Mouse (Mus musculus): ENCODE data around the gene Nup133. TPM values are rescaled to one million over a fixed set of nuclear protein-coding genes. Genes with fewer than 3 reads are reported as not detected.

Gene Nup133
- polyA plus RNA-seq, 3 experiments from 2014 or later = 7.2 to 10.5 (median 8.2) TPM

DNA sequence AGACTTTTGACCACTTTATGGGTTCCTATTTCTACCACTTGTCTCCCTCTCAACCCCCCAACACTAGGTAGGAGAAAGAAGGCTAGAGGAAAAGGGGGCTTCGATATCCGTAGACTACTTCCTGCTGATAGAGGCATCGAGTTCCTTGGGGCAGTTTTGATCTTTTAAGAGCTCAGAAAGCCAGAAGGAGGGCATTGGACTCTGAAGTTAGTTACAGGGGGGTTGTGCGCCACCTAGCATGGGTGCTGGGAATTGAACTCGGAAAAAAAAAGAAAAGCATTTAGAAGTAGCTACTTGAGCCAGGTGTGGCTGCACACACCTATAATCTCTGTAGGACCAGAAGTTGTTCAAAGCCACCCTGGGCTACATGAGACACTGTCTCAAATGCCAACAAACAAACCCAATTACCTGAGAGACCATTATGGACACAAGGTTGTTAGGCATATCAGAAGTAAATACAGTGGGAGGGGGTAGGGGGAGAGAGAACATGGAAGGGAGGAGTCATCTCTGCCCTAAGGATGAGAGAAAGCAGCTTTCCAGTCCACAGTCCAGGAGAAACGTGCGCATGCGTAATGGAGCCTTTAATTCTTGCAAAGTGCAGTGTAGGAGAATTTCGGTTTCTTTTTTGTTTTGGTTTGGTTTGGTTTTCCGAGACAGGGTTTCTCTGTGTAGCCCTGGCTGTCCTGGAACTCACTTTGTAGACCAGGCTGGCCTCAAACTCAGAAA, 1.2 kb upstream of the Nup133 start:
- ATAC-seq = peak; percentile 51

DNA sequence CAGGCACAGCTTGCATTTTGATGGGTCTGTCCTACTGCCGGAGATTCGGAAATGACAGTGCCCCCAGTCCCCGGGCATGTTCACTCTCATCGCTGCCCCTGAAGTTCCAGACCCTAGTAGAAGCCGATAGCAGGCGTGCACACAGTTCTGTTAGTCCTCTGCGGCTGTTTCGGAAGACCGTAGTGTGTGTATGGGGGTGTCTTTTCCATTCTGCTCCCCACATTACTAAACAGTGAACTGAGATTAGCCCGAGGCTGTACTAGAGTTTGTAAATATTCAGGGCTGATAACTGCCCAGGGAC, 571 bp upstream of the Nup133 start:
- peak; percentile 8 for ATAC-seq

DNA sequence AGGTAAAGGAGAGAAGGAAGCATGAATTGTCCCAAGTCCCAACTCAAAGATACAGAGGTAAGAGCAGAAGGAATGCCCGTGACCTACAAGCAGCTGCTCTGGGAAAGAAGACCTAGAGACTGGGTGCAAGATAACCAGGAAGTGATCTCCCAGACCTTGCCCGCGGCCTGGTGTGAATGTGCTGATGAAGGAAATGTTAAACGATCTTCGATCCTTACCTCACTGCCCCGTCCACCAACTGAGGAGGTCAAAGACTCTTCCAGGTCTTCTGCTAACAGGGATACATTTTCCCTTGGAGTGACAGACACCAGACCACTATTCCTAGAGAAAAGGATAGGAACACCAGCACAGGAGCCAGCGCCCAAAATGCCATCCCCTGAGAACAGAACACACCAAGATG, 20.0 kb downstream of the Nup133 start:
- no peak for ATAC-seq

DNA sequence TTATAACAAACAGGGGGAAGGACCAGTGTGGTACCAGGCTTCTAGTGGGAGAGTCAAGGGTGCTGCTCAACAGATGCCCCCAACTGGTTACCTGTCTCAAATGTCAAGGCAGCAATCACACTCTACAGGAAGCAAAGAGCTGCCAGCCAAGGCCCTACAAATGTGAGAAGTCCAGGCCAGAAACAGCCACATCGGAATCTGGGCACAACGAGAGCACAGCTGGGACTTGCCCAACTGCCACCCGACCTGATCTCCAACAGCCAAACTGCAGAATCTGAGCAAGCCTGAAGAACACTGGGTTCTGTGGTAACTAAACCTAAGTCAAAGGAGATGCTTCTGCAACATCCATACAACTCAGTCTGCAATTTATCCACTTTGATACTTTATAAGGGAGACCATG, 23.4 kb downstream of the Nup133 start:
- ATAC-seq = no peak

DNA sequence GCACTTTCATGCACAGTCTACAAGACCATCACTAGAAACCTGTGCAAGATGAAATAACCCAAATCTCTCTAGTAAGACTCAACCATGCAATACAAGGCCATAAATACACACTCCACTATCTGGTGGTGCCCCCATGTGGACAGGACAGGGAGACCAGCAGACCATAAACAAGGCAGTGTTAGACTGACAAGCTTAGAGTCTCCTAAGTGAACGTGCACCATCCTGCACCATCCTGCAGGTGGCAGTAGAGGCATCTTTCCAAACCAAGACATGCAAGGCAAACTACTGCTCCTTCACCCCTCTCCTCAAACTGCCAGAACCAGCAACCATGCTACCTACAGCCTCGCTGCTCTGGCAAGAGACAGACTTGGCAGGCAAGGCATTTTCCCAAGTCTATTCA, 24.3 kb downstream of the Nup133 start:
- ATAC-seq = peak; percentile 65

DNA sequence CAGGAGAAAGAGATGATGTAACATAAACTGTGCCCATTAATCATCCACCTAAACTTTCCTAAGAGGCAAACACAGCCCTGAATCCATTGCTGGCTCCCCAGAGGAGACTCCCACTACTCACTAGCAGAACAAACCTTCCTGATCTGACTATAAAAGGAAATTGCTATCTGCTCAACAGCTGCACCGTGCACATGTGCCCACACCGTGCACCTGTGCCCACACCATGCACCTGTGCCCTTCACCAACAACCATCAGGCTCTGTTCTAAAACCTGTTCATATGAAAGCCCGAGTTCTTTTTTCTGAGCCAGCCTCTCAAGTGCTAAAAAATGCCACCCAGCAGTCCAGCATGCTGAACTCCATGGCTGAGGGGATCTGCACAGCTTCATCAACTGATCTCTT, 34.4 kb downstream of the Nup133 start:
- no peak for ATAC-seq

DNA sequence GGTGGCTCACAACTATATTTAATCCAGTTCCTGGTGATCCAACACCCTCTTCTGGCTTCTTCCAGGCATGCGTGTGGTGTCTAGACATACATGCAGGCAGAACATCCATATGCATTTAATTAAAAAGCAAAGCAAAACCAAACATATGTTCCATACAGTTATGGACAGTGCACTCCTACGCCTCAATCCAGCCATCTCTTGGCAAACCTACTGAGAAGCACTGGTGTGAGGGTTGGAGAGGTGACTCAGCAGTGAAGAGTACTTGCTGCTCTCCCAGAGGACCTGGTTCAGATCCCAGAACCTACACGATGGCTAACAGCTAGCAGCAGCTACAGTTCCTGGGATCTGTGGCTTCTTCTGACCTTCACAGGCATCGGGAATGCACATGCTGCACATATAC, 36.8 kb downstream of the Nup133 start:
- ATAC-seq = no peak

DNA sequence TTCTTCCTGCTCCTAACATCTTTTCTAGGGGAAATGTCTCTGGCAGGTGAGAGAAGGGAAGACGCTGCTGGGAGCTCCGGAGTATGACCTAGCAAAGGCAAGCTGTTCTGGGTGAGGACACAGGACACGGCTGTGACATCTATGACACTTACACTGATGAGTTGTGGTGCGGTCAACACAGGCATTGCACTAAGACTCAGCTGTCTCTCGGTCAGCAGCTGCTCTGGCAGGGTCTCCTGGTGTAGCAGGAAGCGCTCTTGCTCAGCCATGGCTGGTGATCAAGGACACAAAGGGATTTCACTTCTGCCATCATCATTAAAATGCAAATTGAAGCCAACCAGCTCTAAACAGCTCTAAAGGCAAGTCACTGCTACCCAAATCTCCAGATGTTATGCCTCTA, 41.5 kb downstream of the Nup133 start:
- ATAC-seq = no peak

DNA sequence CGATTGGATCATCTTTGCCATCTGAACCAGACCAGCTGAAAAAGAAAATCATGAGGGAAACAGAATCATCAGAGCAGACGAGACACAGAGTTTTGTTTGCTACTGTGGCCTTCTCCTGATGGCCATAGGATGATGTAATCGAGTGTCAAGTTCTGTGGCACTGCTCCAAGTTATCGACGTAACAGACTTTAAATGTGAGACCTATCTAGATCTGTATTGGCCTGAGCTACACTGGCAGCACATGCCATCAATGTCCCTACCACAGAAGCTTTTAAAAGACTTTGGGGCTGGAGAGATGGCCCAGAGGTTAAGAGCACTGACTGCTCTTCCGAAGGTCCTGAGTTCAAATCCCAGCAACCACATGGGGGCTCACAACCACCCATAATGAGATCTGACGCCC, 46.4 kb downstream of the Nup133 start:
- ATAC-seq = no peak

DNA sequence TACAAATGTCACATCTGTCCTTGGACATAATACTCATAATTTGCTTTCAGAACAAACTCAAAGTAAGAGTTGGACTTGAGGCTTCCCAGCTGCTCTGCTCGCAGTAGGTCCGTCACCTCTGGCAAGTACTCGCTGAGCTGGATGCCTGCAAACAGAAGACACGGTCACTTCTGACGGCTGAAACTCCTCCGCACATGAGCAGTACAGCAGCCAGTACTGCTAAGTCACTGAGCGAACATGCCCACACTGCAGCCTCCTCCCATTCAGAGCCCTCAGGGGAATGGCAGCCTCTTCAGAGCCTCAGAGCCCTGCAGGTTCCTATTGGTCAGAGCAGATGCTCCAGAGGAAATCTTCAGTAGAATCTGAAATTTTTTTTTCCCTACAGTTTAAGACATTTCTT, 49.7 kb downstream of the Nup133 start:
- ATAC-seq = no peak

DNA sequence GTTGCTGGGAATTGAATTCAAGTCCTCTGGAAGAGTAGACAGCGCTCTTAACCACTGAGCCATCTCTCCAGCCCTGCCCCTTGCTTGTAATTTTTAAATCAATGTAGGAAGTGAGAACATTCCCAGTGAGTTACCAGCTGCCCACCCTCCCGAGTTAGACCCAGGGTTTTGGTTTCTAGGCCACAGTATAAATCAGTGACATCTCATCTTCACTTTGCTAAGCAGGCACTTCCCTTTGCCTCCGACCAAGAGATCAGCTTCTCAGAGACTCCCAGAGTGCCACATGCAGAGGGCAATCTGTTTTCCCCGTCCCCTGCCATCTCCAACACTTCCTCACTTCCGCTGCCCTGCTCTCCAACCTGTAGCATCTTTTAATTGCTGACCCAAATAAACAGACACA, 50.5 kb downstream of the Nup133 start:
- ATAC-seq = no peak

DNA sequence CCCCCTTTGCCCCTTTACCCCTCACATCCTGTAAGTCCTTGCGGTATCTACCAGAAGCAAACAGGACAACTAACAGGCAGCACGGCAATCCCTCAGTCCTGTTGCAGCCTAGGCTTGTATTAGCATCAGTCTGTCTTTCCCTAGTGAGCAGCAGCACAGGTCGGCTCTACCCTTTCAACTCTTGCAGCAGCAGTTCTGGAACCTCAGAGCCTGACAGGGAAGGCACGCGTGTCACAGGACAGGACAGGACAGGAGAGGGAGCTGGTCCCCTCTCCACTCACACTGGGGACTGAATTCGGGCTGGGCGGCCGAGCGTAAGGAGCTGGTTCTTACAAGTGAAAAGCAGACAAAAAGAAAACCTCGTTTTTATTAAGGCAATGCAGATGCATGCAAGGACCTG, 52.3 kb downstream of the Nup133 start:
- ATAC-seq = no peak

DNA sequence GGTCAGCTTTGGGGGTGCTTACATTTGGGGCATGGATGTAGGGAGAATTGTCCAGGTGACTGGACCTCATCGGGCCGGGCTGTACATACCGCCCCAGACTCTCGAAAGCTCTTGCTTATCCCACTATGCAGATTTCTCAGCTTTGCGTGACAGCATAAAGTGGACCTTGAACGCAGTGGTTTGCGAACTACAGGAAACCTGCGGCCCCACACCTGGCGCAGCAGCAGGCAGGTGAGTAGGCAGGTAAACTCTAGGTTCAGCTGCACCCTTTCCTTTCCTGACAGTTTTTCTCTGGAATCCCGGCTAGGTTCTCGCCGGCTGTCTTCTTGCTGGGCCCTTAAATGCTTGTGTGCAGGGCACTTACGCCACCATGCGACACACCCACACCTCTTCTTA, 52.7 kb downstream of the Nup133 start:
- no peak for ATAC-seq

DNA sequence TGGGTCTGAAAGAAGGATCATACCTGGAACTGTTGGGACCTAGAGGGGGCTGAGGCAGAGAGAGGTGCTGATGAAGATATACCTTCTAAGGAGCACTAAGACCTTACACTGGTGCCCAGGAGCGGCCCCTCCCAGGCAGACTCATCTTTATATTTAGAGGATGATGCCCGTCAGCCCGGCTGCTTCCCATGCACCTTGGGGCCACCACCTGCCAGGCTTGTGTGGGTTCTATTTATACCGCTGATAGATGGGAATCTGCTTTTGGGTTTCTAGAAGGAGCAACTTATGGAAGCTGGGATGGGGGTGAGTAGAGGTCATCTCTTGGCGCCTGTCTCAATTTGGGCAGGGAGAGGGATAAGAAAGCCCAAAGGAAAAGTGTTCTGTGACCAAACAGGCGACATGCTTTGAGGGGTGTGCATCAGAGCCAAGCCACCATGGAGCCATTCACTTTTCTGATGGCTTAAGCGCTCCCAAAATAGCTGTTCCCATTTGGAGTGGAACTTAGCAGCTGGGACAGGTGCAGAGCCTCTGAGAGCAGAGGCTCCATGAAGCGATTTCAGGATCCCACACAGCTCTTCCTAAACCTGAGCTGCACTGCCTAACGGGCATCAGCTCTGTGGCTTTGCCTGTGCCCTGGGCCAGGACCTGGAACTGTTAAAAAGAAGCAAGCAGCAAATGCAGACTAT, 53.2 kb downstream of the Nup133 start:
- ATAC-seq = no peak

DNA sequence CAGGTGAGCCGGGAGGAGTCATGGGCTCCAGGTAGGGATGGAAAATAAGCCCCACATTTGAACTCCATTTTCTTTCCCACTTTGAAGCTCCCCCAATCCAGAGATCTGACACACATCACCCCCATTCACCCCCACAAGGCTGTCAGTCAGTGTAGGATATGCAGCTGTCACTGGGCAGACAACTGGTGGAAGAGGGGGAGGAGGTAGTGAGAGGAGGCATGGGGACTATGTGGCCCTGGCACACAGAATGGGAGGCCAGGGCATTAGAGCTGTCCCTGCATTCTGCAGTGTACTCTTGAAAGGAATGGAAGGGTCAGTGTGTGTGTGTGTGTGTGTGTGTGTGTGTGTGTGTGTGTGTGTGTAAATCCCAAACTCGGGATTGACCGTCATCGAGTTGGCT, 53.8 kb downstream of the Nup133 start:
- no peak for ATAC-seq

DNA sequence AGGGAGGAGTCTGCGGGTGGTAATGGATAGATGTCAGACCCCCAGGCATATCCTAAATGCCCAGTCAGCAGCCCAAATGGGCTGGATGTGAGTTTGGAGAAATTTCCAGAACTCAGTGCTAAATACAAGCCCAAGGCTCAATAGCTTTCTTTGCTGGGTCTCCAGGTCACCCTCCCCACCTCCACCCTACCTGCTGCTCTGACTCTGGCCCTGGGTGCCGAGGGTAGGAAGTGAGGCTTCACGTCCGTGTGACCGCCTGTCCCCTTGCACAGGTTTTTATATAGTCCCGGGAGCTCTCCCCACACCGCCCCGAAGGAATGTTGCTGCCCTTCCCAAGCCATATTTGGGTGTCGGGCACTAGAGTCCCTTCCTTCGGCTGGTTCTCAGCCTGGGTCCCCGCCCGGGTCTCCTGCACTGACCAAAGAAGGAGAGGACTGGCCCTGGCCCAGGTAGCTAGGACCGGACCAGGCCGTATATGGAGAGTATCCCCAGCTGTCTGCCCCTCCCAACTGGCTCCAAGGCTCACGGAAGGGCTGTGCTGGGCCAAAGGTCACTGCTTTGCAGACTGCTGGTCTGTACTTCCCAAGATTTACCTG, 54.5 kb downstream of the Nup133 start, which contains the start of gene Acta1:
Acta1 (minus strand) TSS at position 250 of the 596 bp plus-strand sequence.
- no peak for ATAC-seq

DNA sequence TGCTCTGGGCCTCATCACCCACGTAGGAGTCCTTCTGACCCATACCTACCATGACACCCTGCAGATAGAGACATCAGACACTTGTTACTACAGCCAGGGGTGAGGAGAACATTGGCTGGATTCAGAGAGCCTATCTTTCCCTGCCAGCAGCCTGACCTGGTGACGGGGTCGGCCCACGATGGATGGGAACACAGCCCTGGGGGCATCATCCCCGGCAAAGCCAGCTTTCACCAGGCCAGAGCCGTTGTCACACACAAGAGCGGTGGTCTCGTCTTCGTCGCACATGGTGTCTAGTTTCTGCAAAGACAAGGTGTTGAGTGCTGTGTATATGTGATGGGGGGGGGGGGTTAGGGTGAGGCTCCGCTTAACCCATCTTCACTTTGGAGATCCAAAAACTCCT, 55.7 kb downstream of the Nup133 start:
- ATAC-seq = no peak

DNA sequence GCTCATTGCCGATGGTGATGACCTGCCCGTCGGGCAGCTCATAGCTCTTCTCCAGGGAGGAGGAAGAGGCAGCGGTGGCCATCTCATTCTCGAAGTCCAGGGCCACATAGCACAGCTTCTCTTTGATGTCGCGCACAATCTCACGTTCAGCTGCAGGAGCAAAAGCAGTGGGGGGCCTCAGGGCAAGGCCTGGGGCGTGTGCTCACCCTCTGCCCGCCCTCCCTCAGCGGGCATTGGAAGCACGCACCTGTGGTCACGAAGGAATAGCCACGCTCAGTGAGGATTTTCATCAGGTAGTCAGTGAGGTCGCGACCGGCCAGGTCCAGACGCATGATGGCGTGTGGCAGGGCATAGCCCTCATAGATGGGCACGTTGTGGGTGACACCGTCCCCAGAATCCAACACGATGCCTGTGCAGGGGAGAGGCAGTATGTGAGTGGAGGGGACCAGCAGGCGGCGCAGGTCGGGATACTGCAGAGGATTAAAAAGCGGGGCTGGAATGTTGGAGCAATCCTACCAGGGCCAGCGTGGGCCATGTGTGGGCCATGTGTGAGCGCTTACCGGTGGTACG, 56.4 kb downstream of the Nup133 start:
- ATAC-seq = no peak

DNA sequence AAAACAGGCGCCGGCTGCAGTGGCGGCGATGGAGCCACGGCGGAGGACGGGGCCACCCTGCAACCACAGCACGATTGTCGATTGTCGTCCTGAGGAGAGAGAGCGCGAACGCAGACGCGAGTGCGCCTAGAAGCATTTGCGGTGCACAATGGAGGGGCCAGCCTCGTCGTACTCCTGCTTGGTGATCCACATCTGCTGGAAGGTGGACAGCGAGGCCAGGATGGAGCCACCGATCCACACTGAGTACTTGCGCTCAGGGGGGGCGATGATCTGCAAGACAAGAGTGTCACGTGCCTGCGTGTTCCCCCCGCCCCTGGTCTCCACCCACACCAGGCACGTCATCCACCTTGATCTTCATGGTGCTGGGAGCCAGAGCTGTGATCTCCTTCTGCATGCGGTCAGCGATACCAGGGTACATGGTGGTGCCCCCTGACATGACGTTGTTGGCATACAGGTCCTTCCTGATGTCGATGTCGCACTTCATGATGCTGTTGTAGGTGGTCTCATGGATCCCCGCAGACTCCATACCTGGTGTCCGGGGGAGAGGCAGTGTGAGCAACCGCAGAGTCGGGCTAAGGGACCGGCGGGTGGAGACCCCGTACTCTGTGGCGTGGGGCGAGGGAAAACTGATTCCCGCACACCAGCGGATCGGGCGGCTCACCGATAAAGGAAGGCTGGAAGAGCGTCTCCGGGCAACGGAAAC, 57.0 kb downstream of the Nup133 start:
- ATAC-seq = no peak

DNA sequence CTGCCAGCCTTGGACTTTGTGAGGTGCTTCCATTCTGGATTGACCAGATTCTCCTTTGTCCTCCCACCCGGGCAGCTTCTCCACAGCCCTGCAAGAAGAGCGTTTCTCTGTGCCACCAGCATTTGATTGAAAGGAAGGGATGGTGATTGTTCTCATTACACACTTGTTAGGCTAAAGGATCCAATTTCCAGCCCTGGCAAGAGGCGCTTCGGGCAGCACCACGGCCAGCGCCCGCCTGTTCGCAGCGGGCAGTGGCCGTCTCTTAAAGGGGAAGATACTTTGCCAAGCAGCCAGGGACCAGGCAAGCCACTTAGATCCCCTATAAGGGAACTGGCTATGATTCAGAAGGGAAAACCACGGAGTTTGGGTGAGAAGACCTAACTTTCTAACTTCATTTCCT, 57.8 kb downstream of the Nup133 start:
- no peak for ATAC-seq

DNA sequence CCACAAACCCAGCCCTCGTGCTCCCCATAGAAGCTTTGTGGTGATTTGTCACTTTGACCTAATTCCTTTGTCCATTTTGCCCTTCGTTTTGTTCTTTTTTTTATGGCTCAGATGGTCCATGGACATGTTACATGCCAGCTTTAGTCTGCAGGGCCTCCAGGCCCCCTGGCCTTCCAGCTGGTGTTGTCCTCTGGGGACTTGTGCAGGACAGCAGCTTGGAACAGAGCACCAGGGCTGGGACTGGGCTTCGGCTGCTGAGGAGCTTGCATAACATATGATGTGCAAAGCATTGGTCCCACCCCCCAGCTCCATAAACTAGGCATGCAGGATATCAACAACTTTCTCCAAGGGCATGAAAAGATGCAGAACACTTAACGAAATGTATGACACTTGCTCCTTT, 59.3 kb downstream of the Nup133 start:
- no peak for ATAC-seq

DNA sequence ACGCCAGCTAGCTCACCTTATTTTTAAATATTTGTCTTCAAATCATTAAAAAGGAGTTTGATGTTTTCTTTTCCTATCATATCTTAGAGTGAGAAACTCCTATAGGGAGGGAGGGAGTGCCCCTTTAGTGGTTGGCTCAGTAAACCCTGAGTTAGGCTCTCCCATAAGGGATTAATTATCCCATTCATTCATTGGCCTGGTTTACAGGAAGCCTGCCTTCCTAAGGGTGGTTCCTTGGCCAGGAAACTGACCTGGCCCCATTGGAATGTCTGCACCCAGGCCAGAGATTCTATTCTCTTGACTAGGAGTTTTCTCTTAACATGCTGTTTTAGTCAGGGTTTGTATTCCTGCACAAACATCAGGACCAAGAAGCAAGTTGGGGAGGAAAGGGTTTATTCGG, 61.1 kb downstream of the Nup133 start:
- no peak for ATAC-seq

DNA sequence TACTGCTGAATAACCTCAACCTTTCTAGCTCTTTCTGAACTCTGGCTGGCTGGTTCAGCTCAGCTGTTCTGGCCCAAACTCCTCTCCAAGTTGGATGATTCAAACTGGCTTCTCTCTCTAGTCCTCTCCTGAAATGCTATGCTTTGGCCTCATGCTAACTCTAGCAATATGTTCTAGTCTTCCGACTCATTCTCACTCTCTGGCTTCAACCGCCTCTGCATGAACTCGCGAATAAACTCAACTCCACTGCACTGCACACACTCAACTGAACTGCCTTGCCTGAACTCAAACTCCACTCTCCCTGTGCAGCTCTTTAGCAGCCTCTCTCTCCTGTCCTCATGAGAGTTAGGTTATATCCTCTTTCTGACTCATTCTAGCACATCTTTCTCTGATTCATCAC, 61.9 kb downstream of the Nup133 start:
- no peak for ATAC-seq
